Mouse (Mus musculus) gastrocnemius, adult 18-20 months (tissue): ENCODE measurements around the gene Vps13a. TPM values are rescaled to one million over a fixed set of nuclear protein-coding genes. Genes with fewer than 3 reads are reported as not detected.

ENCODE experiments used
- DNase-seq: peaks from one replicate; pipeline ENCODE4 v3.0.0; 2021; ENCODE audit warnings: low spot score
- total RNA-seq, 2 experiments: library from RNA; stranded (reverse); gene quantifications; 2 replicates each; pipeline ENCODE4 v1.2.3; 2021

The Vps13a gene
- total RNA-seq, 2 experiments from 2014 or later, result 23.0 to 25.5 TPM

GRCm38 (mm10) chr19:16584546-16584945, 196.2 kb downstream of the Vps13a start:
- DNase-seq, result no peak

- DNase-seq, result no peak
These were observed 200.2 kb downstream of the Vps13a start for GRCm38 (mm10) chr19:16580501-16580900.

- no peak for DNase-seq
These were observed 201.0 kb downstream of the Vps13a start for GRCm38 (mm10) chr19:16579656-16580260.

GRCm38 (mm10) chr19:16576790-16577189, 203.9 kb downstream of the Vps13a start:
- DNase-seq, result no peak

Other genes with a start within 250 kb of the Vps13a start
- not detected for gene Foxb2, start 92.9 kb upstream of the Vps13a start, total RNA-seq
- gene Prune2, start 175.2 kb upstream of the Vps13a start, total RNA-seq, result 10 to 100 TPM; 10.5 to 13.5 TPM